Mouse (Mus musculus) myocyte (in vitro differentiated cells): ENCODE measurements around the gene Gmnn.

Source experiments
- E2F4 ChIP-seq: IDR thresholded peaks from one replicate; pipeline ENCODE4 v1.6.1; 2011; ENCODE audit warnings: mild to moderate bottlenecking, control low read depth, moderate library complexity; ENCODE audit not compliant: insufficient read depth
- MYOG ChIP-seq, 3 experiments: IDR thresholded peaks; one replicate each; pipeline ENCODE4 v1.6.1; 2011; ENCODE audit warnings: control low read depth in 2 of 3, low read depth in 2 of 3, mild to moderate bottlenecking in 2 of 3; ENCODE audit not compliant: insufficient read length in 2 of 3, control insufficient read depth in 1 of 3, insufficient read depth in 1 of 3
- POLR2A ChIP-seq: IDR thresholded peaks from one replicate; pipeline ENCODE4 v1.6.1; 2011; ENCODE audit warnings: low read depth, mild to moderate bottlenecking, control low read depth, moderate library complexity; ENCODE audit not compliant: insufficient read length
- POLR2AphosphoS2 ChIP-seq: IDR thresholded peaks from one replicate; pipeline ENCODE4 v1.6.1; 2011; ENCODE audit warnings: low read depth, control low read depth; ENCODE audit not compliant: insufficient read length
- TCF12 ChIP-seq: IDR thresholded peaks from one replicate; pipeline ENCODE4 v1.6.1; 2011; ENCODE audit warnings: mild to moderate bottlenecking, control low read depth; ENCODE audit not compliant: poor library complexity, insufficient read depth, severe bottlenecking
- TCF3 ChIP-seq: IDR thresholded peaks from one replicate; pipeline ENCODE4 v1.6.1; 2011; ENCODE audit warnings: low read depth, control low read depth; ENCODE audit not compliant: insufficient read length
- USF1 ChIP-seq: IDR thresholded peaks from one replicate; pipeline ENCODE4 v1.6.1; 2011; ENCODE audit warnings: low read depth, mild to moderate bottlenecking, control low read depth, moderate library complexity

- TF ChIP-seq POLR2AphosphoS2 = no peak
- no peak for TF ChIP-seq POLR2A
- TF ChIP-seq USF1 = no peak
- no peak for TF ChIP-seq MYOG (IDR thresholded peaks at IDR 0.05; ENCODE audit: control insufficient read depth in 1 of 3, insufficient read depth in 1 of 3, insufficient read length in 2 of 3, low read depth in 2 of 3)
- no peak for TF ChIP-seq TCF12
- no peak for TF ChIP-seq TCF3
- no peak for TF ChIP-seq E2F4
These were observed 44.0 kb downstream of the Gmnn start for GRCm38 (mm10) chr13:24717677-24718076.
